Mouse (Mus musculus): ENCODE data around the gene Mlst8. TPM values are rescaled to one million over a fixed set of nuclear protein-coding genes. Genes with fewer than 3 reads are reported as not detected.
A peak's percentile ranks its signal among the peaks of the same experiment; 100 is the strongest.

Mlst8 gene
- polyA plus RNA-seq (2014; fragmentation: Nextera tagmentation; extraction: Ambion mirVana) = 30.2 and 31.1 TPM in 2 replicates

DNA sequence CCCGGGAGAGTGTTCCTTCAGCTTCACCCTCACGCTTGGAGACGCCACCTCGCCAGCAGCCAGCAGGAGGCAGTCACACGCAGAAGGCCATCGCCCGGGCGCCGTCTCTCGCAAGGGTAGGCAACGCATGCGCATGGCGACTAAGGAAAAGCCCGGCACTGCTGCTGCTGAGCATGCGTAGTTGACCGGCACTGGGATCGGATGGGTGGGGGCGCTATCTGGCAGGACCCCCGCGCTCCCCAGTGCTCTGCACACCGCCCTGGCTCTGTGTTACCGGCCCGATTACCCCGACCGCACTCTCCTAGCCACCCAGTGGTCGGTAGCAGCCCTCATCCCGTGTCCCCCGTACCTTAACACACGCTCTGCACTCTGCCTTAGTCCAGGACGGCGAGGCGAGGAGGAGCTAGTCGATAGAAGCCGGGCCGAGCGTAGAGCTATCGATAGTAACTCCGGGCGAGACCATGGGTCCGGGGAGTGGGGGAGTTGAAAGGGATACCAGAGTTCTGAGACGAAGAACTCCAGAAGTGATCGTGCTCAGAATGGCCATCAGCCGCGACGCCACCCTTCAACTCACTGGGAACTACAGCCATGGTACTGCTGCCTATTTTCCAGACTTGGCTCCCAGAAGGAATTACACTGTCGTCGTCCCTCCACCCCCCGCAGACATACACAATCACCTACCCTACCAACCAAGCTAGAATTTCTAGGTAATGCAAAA is at the start of gene Mlst8:
Gene Mlst8 (minus strand): TSS at position 416 of the 718 bp plus-strand sequence.
- Histone ChIP-seq H3K4me3 (replicated peaks; ENCODE audit: low read length) (peak within 1 kb of the TSS; percentile 76), H3K9ac (peak within 1 kb of the TSS; percentile 80), H3K9me3 (ENCODE audit: control insufficient read depth, low read length) (no peaks in the 10 kb centered on the region), H3K27ac (peak within 1 kb of the TSS; percentile 94), H3K27me3 (ENCODE audit: control insufficient read depth, insufficient read depth, low read length) (no peaks in the 10 kb centered on the region), H3K4me2 (replicated peaks) (peak within 1 kb of the TSS; percentile 65), H3K4me1 (replicated peaks; ENCODE audit: control insufficient read depth, insufficient read depth, low read length) (no peaks in the 10 kb centered on the region; the same call in 1 of the 2 replicates), H3K36me3 (replicated peaks; ENCODE audit: control insufficient read depth, insufficient read depth) (peaks cover 34% of the 10 kb centered on the region)
- ATAC-seq (ENCODE audit: low FRiP score) = peak; percentile 92
- DNase-seq (ENCODE audit: low spot score) = peak; percentile 95
- WGBS = under 1% methylated on average over 48 of the region's 48 CpGs

DNA sequence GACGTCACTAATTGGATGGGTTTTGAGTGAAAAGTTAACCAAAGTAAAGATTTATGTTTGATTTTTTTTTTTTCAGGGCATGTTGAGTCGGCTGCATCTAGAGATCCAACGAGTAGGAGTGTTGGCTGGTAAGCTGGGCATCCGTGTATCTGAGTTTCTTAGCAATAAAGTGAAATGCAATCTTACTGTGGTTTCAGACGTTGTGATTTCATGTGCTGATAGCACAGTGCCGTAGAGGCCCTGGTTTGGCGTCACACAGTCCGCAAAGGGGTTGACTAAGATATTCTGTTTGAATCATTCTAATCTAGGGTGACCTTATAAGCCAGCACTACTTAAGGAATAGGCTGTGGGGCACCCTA is 49.7 kb upstream of the Mlst8 start:
- WGBS = under 1% methylated on average over 8 of the region's 8 CpGs
- ATAC-seq (ENCODE audit: low FRiP score) = no peak
- H3K9me3 ChIP-seq (ENCODE audit: control insufficient read depth, low read length) = no peaks in the 10 kb centered on the region
- H3K4me1 ChIP-seq (replicated peaks; ENCODE audit: control insufficient read depth, insufficient read depth, low read length) = peaks cover 45% of the 10 kb centered on the region
- peak overlapping the region; percentile 71 for H3K9ac ChIP-seq
- peak overlapping the region; percentile 84 for H3K27ac ChIP-seq
- peak overlapping the region; percentile 85 for H3K4me2 ChIP-seq (replicated peaks)
- no peak for DNase-seq (ENCODE audit: low spot score)
- peaks cover 22% of the 10 kb centered on the region for H3K36me3 ChIP-seq (replicated peaks; ENCODE audit: control insufficient read depth, insufficient read depth)
- H3K27me3 ChIP-seq (ENCODE audit: control insufficient read depth, insufficient read depth, low read length) = no peaks in the 10 kb centered on the region
- H3K4me3 ChIP-seq (replicated peaks; ENCODE audit: low read length) = peak overlapping the region; percentile 48

DNA sequence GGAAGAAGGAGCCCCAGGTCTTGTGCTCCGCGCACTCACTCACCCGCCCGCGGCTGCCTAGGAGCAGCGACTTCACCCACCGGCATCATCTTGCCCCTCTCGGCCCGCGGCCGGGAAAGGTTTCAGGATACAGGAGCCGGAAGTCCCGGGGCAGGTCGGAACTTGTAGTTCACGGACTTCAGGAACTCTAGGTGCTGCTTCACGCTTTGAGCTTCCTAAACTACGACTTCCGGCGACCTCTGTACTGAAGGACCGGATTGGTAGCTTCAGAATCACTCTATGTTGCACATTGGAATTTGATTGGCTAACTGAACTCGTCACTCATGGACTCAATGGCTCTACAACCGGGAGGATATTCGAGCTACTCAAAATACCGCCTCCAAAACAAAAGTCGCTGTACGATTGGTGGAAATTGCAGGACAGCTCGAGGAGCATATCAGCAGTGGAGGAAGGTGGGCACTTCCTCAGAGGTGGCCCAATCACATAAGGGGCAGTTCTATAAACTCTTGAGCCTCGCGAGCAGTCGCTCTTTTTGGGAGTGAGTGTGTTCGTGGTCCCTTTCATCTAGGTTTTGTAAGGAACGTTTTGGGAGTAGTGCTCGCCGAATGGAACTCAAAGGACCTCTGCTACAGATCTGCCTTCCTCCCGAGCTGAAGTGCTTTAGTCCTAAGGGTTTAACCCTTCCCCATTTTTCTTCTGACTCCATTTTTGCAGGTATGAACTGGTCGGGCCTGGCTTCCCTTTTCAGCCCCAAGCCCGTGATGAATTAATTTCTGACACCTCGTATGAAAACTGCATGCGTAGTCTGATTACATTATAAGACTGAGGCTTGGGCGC is 49.1 kb upstream of the Mlst8 start, which contains the start of gene Traf7:
Gene Traf7 (minus strand): TSS at position 216 of the 837 bp plus-strand sequence.
- under 1% methylated on average over 40 of the region's 40 CpGs for WGBS
- peak; percentile 99 for ATAC-seq (ENCODE audit: low FRiP score)

DNA sequence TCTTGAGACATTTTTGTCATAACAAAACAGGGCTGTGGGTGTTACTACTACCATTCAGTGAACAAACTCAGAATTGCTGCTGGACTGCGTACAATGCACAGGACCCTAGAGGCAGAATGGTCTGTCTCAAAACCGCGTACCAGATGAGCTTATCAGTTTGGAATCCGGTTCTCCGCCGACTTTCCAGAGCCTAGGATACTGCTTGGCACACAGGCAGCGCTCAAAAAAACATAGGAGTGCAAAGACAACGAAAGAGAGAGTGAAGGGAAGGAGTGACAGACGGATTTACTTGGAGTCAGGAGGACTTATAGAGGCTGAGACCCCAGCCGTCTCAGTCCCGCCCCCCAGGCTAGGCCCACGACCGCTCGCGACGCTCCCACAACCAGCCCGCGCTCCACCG is 48.4 kb upstream of the Mlst8 start:
- H3K9me3 ChIP-seq (ENCODE audit: control insufficient read depth, low read length) = no peaks in the 10 kb centered on the region
- H3K27ac ChIP-seq = peak overlapping the region; percentile 77
- H3K36me3 ChIP-seq (replicated peaks; ENCODE audit: control insufficient read depth, insufficient read depth) = peaks cover 29% of the 10 kb centered on the region
- H3K9ac ChIP-seq = peak overlapping the region; percentile 94
- peak overlapping the region; percentile 85 for H3K4me3 ChIP-seq (replicated peaks; ENCODE audit: low read length)
- peak overlapping the region; percentile 80 for H3K4me2 ChIP-seq (replicated peaks)
- WGBS = 0% methylated on average over 19 of the region's 19 CpGs
- H3K27me3 ChIP-seq (ENCODE audit: control insufficient read depth, insufficient read depth, low read length) = no peaks in the 10 kb centered on the region
- DNase-seq (ENCODE audit: low spot score) = no peak
- H3K4me1 ChIP-seq (replicated peaks; ENCODE audit: control insufficient read depth, insufficient read depth, low read length) = peaks cover 33% of the 10 kb centered on the region
- ATAC-seq (ENCODE audit: low FRiP score) = no peak

More for the DNA sequence above, 49.1 kb upstream of the Mlst8 start, which contains the start of gene Traf7:
- Histone ChIP-seq H3K4me3 (replicated peaks; ENCODE audit: low read length) (peak within 1 kb of the TSS; percentile 85), H3K9me3 (ENCODE audit: control insufficient read depth, low read length) (no peaks in the 10 kb centered on the region), H3K36me3 (replicated peaks; ENCODE audit: control insufficient read depth, insufficient read depth) (peaks cover 27% of the 10 kb centered on the region), H3K27me3 (ENCODE audit: control insufficient read depth, insufficient read depth, low read length) (no peaks in the 10 kb centered on the region), H3K4me2 (replicated peaks) (peak within 1 kb of the TSS; percentile 85), H3K4me1 (replicated peaks; ENCODE audit: control insufficient read depth, insufficient read depth, low read length) (peaks cover 39% of the 10 kb centered on the region), H3K9ac (peak within 1 kb of the TSS; percentile 94), H3K27ac (peak within 1 kb of the TSS; percentile 84)
- DNase-seq (ENCODE audit: low spot score) = peak; percentile 98

DNA sequence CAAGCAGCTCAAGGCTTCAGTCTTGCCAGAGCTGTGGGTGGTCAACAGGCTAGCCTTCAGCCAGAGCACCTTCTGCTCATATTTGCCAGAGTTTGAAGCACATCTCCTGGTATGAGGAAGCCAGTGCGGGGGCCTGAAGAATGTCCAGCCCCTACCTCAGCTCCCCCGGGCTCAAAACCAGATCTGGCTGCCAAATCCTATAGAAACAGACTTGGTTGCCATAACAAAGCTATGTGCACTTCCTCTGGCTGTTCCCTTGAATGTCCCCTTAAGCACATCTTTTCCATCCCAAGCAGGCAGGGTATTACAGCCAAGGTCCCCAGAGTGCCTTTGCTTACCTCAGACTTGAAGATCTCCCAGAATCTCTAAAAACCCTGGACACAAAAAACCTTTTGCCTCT is 45.9 kb upstream of the Mlst8 start:
- Histone ChIP-seq H3K27me3 (ENCODE audit: control insufficient read depth, insufficient read depth, low read length) (no peaks in the 10 kb centered on the region), H3K4me3 (replicated peaks; ENCODE audit: low read length) (no peak overlapping the region), H3K4me1 (replicated peaks; ENCODE audit: control insufficient read depth, insufficient read depth, low read length) (peaks cover 20% of the 10 kb centered on the region), H3K9ac (no peak overlapping the region), H3K27ac (no peak overlapping the region), H3K36me3 (replicated peaks; ENCODE audit: control insufficient read depth, insufficient read depth) (0 out of 2 replicates have a peak, but pooled peaks cover 26% of the 10 kb centered on the region), H3K4me2 (replicated peaks) (no peak overlapping the region), H3K9me3 (ENCODE audit: control insufficient read depth, low read length) (no peaks in the 10 kb centered on the region)
- DNase-seq (ENCODE audit: low spot score) = no peak
- ATAC-seq (ENCODE audit: low FRiP score) = no peak
- WGBS = 69% methylated on average over 2 of the region's 2 CpGs

DNA sequence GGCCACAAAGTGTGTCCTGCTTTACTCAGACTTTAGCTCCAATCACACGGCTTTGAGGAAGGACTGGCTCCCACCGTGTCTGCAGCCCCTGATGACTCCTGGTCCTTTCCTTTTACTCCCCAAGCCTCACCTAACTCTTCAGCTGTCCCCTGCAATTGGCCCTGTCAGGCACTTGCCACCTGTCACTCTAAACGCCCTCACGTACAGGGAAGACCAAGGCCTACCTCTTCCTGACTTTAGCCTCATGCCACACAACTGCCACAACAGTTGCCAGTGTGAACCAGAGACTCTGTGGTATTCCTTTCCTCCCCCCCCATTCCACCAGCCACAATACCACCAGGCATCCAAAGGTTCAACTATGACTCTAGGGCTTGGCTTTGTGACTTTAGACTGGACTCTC is 41.6 kb upstream of the Mlst8 start:
- Histone ChIP-seq H3K27ac (no peak overlapping the region), H3K36me3 (replicated peaks; ENCODE audit: control insufficient read depth, insufficient read depth) (peaks cover 60% of the 10 kb centered on the region), H3K9ac (no peak overlapping the region), H3K4me3 (replicated peaks; ENCODE audit: low read length) (no peak overlapping the region), H3K9me3 (ENCODE audit: control insufficient read depth, low read length) (no peaks in the 10 kb centered on the region), H3K4me2 (replicated peaks) (no peak overlapping the region), H3K4me1 (replicated peaks; ENCODE audit: control insufficient read depth, insufficient read depth, low read length) (no peaks in the 10 kb centered on the region), H3K27me3 (ENCODE audit: control insufficient read depth, insufficient read depth, low read length) (no peaks in the 10 kb centered on the region)
- DNase-seq (ENCODE audit: low spot score) (no peak), ATAC-seq (ENCODE audit: low FRiP score) (no peak)
- WGBS = 93% methylated on average over 4 of the region's 4 CpGs

DNA sequence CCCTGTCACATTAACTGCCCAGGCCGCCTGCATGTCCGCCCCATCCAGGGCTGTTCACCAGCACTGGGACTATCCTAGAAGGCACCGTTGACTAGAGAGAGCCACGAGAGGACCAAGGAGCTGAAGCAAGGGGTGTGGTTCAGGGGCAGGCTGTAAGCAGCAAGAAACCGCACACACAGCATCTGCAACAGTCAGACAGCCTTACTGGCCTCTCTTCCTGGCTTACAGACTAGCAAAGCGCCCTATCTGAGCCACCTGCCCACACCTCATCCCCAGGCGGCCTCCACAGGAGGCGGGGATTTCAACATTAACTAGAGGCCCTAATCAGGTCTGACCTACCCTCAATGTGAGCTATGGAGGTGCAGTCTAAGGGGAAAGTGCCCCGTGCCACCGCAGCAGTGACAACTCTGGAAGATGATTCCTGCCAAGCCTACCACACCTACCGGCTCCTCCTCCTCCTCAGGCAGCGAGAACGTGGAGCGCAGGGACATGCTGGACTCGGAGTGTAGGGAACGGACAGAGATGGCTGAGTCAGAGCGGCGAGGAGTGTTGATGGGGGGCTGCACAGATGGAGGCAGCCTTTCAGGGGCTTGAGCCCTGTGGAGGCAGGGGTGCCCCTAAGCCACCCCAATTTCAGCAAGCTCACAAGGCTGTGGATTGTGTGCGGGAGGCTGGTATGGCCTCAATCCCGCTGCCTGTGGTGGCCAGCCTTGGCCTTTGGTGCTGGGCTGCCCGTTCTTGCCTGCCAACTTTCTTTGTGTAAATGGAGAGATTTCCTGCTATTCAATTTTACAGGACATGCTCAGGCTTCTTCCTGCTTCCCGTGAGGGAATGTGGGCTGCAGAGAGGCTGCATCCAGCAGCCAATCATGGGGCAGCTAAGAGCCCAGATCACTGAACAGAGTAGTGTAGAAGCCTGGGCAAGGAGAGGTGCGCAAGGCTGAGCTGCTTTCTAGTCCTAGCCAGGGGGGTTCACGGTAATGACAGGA is 35.7 kb upstream of the Mlst8 start:
- DNase-seq (ENCODE audit: low spot score) (no peak), ATAC-seq (ENCODE audit: low FRiP score) (peak; percentile 4; the same call in 1 of the 2 replicates)
- Histone ChIP-seq H3K27me3 (ENCODE audit: control insufficient read depth, insufficient read depth, low read length) (no peaks in the 10 kb centered on the region), H3K4me3 (replicated peaks; ENCODE audit: low read length) (no peak overlapping the region), H3K36me3 (replicated peaks; ENCODE audit: control insufficient read depth, insufficient read depth) (peaks cover 77% of the 10 kb centered on the region), H3K9ac (no peak overlapping the region), H3K4me2 (replicated peaks) (0 out of 2 replicates have a peak overlapping the region, but pooled peaks have one; percentile 14), H3K9me3 (ENCODE audit: control insufficient read depth, low read length) (no peaks in the 10 kb centered on the region), H3K27ac (peak overlapping the region; percentile 18; the same call in 1 of the 2 replicates), H3K4me1 (replicated peaks; ENCODE audit: control insufficient read depth, insufficient read depth, low read length) (no peaks in the 10 kb centered on the region)
- WGBS = 91% methylated on average over 24 of the region's 24 CpGs

DNA sequence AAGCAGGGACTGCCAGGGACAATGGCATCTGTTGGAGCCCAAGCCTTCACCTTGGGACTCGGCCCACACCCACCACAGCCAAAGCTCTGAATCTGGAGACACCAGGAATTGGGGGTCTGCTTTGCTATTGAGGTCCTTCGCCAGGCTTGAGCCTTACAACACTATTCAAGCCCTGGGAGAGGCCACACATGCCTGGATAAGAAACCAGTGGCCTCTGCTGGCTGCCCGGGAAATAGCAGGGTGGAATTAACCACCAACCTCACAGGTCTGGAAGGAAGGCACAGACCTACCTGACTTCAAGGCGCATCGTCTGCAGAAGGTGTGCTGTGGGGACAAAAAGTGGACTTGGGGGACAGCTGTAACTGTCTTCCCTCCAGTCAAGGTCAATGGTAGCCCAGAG is 34.7 kb upstream of the Mlst8 start:
- 47% methylated on average over 5 of the region's 5 CpGs for WGBS
- H3K9ac ChIP-seq = no peak overlapping the region
- no peak overlapping the region for H3K4me3 ChIP-seq (replicated peaks; ENCODE audit: low read length)
- H3K36me3 ChIP-seq (replicated peaks; ENCODE audit: control insufficient read depth, insufficient read depth) = peaks cover 79% of the 10 kb centered on the region
- DNase-seq (ENCODE audit: low spot score) (peak; percentile 63), ATAC-seq (ENCODE audit: low FRiP score) (peak; percentile 73)
- H3K27ac ChIP-seq = no peak overlapping the region
- no peaks in the 10 kb centered on the region for H3K4me1 ChIP-seq (replicated peaks; ENCODE audit: control insufficient read depth, insufficient read depth, low read length)
- H3K9me3 ChIP-seq (ENCODE audit: control insufficient read depth, low read length) = no peaks in the 10 kb centered on the region
- no peak overlapping the region for H3K4me2 ChIP-seq (replicated peaks)
- no peaks in the 10 kb centered on the region for H3K27me3 ChIP-seq (ENCODE audit: control insufficient read depth, insufficient read depth, low read length)

Measured in hindbrain, embryonic 14.5 days (tissue).